Mouse (Mus musculus): ENCODE results near the gene Zfp113. TPM values are rescaled to one million over a fixed set of nuclear protein-coding genes. Genes with fewer than 3 reads are reported as not detected.
"Not testable (repeated sequence)": the region's sequence is repeated elsewhere in the genome, so short reads cannot be mapped to it uniquely, and the experiment has no call there.

Gene Zfp113
- polyA plus RNA-seq, 1 experiment from 2014 or later = 32.1 TPM

DNA sequence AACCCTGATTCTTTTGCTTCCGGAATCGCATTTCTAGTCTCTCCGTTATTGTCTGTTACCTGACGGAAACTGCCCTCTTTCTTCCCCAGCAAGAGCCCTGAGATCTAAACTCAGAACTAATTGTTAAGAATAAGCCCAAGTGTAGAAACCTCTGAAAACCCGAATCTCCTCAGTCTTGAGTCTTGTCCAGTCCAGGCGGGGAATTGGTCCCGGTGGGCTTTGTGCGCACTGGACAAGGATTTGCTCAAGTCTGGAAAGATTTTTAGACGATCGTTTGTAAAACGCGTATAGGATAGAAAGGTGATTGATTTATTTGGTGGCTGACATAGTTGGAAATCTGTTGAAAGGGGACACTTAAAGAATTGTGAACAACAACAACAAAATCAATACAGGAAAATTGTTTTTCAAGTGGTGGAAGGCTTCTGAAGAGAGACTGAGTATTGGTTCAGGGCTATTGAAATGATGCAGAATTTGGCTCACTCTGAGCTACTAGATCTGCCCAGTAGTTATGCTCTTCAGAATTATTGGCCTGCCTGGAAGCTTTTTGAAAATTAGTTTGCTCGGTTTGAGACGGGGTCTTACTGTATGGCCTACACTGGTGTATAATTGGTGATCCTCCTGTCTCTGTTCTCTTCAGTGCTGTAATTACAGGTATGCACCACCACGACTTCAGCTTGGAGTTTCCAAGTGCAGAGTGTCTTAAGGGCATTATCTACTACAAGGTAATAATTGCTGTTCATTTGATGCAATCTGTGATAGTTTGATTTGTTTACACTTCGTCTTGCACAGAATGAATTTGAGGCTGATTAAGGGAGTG lies 38.1 kb downstream of the Zfp113 start:
- WGBS = 11% methylated on average over 16 of the region's 16 CpGs
- no peaks in the 10 kb centered on the region for H3K9me3 ChIP-seq
- H3K27me3 ChIP-seq (replicated peaks; ENCODE audit: low read depth, poor library complexity, severe bottlenecking) = no peaks in the 10 kb centered on the region
- H3K4me3 ChIP-seq = peak overlapping the region; percentile 78
- peak overlapping the region; percentile 95 for H3K27ac ChIP-seq (replicated peaks)
- peak; percentile 16 for DNase-seq (ENCODE audit: low spot score)
- H3K36me3 ChIP-seq (replicated peaks) = peaks cover 36% of the 10 kb centered on the region
- H3K4me1 ChIP-seq = peaks cover 13% of the 10 kb centered on the region

- peak; percentile 94 for DNase-seq (ENCODE audit: low spot score)
- peak within 1 kb of the TSS; percentile 78 for H3K4me3 ChIP-seq
- H3K36me3 ChIP-seq (replicated peaks) = peaks cover 30% of the 10 kb centered on the region
- WGBS = 7% methylated on average over 38 of the region's 38 CpGs
- H3K27ac ChIP-seq (replicated peaks) = peak within 1 kb of the TSS; percentile 95
- peaks cover 13% of the 10 kb centered on the region for H3K4me1 ChIP-seq
- H3K9me3 ChIP-seq = no peaks in the 10 kb centered on the region
- no peaks in the 10 kb centered on the region for H3K27me3 ChIP-seq (replicated peaks; ENCODE audit: low read depth, poor library complexity, severe bottlenecking)
Observed at GRCm38 (mm10) chr5:138116255-138117198, 39.0 kb downstream of the Zfp113 start, which contains the start of gene Zscan21. Gene Zscan21, plus strand, starts transcription at chr5:138116903.

GRCm38 (mm10) chr5:138109847-138110396 lies 45.6 kb downstream of the Zfp113 start:
- not testable (repeated sequence) for H3K27ac ChIP-seq (replicated peaks); H3K4me3 ChIP-seq; DNase-seq (ENCODE audit: low spot score); H3K27me3 ChIP-seq (replicated peaks; ENCODE audit: low read depth, poor library complexity, severe bottlenecking); H3K9me3 ChIP-seq; H3K4me1 ChIP-seq
- H3K36me3 ChIP-seq (replicated peaks) = peaks cover 11% of the 10 kb centered on the region
- WGBS = 62% methylated on average over 4 of the region's 4 CpGs

DNA sequence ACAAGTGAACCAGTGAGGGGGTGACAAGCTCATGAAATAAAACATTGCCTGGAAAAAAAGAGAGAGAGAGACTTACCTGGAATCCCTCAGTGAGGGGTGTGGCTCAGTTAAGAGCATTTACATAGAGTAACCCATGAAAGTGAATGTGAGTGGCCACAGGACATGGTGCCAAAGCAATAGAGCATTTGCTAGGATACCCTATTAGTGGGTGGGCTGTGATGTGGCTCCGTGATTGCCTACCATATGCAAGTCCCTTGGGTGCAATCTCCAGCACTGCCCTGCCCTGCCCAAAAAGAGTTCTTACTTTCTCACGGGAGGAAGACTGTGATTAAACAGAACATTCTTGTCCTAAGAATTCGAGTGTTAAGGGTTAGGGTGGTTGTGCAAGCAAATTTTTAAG lies 48.4 kb downstream of the Zfp113 start:
- no peak overlapping the region for H3K4me3 ChIP-seq
- no peak overlapping the region for H3K27ac ChIP-seq (replicated peaks)
- 70% methylated on average over 3 of the region's 3 CpGs for WGBS
- no peak for DNase-seq (ENCODE audit: low spot score)
- no peaks in the 10 kb centered on the region for H3K4me1 ChIP-seq
- H3K36me3 ChIP-seq (replicated peaks) = peaks cover 39% of the 10 kb centered on the region
- H3K27me3 ChIP-seq (replicated peaks; ENCODE audit: low read depth, poor library complexity, severe bottlenecking) = no peaks in the 10 kb centered on the region
- H3K9me3 ChIP-seq = no peaks in the 10 kb centered on the region

GRCm38 (mm10) chr5:138104976-138105375 lies 50.6 kb downstream of the Zfp113 start:
- H3K27ac ChIP-seq (replicated peaks) = no peak overlapping the region
- H3K36me3 ChIP-seq (replicated peaks) = peaks cover 60% of the 10 kb centered on the region
- no peak for DNase-seq (ENCODE audit: low spot score)
- 88% methylated on average over 2 of the region's 2 CpGs for WGBS
- no peaks in the 10 kb centered on the region for H3K27me3 ChIP-seq (replicated peaks; ENCODE audit: low read depth, poor library complexity, severe bottlenecking)
- no peaks in the 10 kb centered on the region for H3K4me1 ChIP-seq
- H3K4me3 ChIP-seq = no peak overlapping the region
- no peaks in the 10 kb centered on the region for H3K9me3 ChIP-seq

DNA sequence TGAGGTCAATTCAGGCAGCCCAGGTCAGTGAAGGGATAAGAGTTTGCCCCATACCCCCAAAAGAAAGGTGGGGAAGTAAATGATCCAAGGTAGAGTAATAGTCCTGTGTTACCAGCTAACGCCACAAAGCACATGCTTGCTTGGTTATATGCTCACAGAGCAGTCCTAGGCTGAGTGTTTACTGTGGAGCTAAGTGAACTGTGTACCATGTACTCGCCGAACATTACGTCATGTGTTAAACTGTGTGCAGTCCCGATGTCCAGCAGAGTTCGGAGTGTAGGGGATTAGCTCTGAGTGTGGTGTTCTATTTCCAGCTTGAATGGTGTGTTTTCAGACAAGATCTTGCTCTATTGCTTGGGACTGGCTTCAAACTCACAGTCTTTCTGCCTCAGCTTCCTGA lies 61.1 kb downstream of the Zfp113 start:
- H3K27me3 ChIP-seq (replicated peaks; ENCODE audit: low read depth, poor library complexity, severe bottlenecking) = no peaks in the 10 kb centered on the region
- H3K4me3 ChIP-seq = no peak overlapping the region
- no peak overlapping the region for H3K27ac ChIP-seq (replicated peaks)
- H3K4me1 ChIP-seq = no peaks in the 10 kb centered on the region
- no peaks in the 10 kb centered on the region for H3K9me3 ChIP-seq
- WGBS = 93% methylated on average over 6 of the region's 6 CpGs
- H3K36me3 ChIP-seq (replicated peaks) = peaks cover 86% of the 10 kb centered on the region
- DNase-seq (ENCODE audit: low spot score) = no peak

DNA sequence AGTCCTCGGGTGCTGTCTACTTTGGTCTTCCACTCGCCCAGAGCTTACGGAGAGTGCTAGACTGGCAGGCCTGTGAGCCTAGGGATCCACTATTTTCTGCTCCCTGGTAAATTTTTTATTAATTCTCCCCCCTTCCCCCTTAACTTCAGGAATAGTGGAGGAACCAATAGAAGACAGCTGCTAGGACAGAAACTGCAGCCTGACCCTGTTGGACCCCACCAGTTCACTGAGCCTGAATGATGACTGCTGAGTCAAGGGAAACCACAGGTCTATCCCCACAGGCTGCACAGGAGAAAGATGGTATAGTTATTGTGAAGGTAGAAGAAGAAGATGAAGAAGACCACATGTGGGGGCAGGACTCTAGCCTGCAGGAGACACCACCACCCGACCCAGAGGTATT lies 62.8 kb downstream of the Zfp113 start:
- H3K4me3 ChIP-seq = no peak overlapping the region
- H3K4me1 ChIP-seq = no peaks in the 10 kb centered on the region
- 98% methylated on average over 4 of the region's 4 CpGs for WGBS
- H3K27me3 ChIP-seq (replicated peaks; ENCODE audit: low read depth, poor library complexity, severe bottlenecking) = no peaks in the 10 kb centered on the region
- DNase-seq (ENCODE audit: low spot score) = no peak
- H3K9me3 ChIP-seq = no peaks in the 10 kb centered on the region
- peaks cover 86% of the 10 kb centered on the region for H3K36me3 ChIP-seq (replicated peaks)
- no peak overlapping the region for H3K27ac ChIP-seq (replicated peaks)

- no peak overlapping the region for H3K27ac ChIP-seq (replicated peaks)
- H3K4me3 ChIP-seq = no peak overlapping the region
- 92% methylated on average over 5 of the region's 5 CpGs for WGBS
- H3K27me3 ChIP-seq (replicated peaks; ENCODE audit: low read depth, poor library complexity, severe bottlenecking) = no peaks in the 10 kb centered on the region
- peaks cover 11% of the 10 kb centered on the region for H3K4me1 ChIP-seq
- H3K36me3 ChIP-seq (replicated peaks) = peaks cover 73% of the 10 kb centered on the region
- DNase-seq (ENCODE audit: low spot score) = no peak
- no peaks in the 10 kb centered on the region for H3K9me3 ChIP-seq
Observed at GRCm38 (mm10) chr5:138090737-138091136, 64.8 kb downstream of the Zfp113 start.

GRCm38 (mm10) chr5:138090271-138090670 lies 65.3 kb downstream of the Zfp113 start:
- WGBS = 88% methylated on average over 3 of the region's 3 CpGs

More at GRCm38 (mm10) chr5:138090271-138090670, 65.3 kb downstream of the Zfp113 start:
- Histone ChIP-seq H3K9me3 (no peaks in the 10 kb centered on the region), H3K27ac (replicated peaks) (no peak overlapping the region), H3K36me3 (replicated peaks) (peaks cover 68% of the 10 kb centered on the region), H3K4me3 (no peak overlapping the region), H3K27me3 (replicated peaks; ENCODE audit: low read depth, poor library complexity, severe bottlenecking) (no peaks in the 10 kb centered on the region), H3K4me1 (peaks cover 11% of the 10 kb centered on the region)
- no peak for DNase-seq (ENCODE audit: low spot score)

MicroRNAs encoded within 50 kb of the gene (microRNA counts, 519-probe panel; counts per million panel counts)
- microRNA mmu-miR-106b = 5,675 counts per million, percentile 92 among the panel's probes with 10 or more counts
- microRNA mmu-miR-25 = 7,817 counts per million, percentile 99 among the panel's probes with 10 or more counts
- 6,181 counts per million, percentile 95 among the panel's probes with 10 or more counts for microRNA mmu-miR-93

Small RNA genes lying within 50 kb of the gene (microRNA-seq; reads per million reads assigned to microRNA genes)
- gene Mir106b (16,741 reads per million, percentile 98 among the genes with 10 or more reads in this experiment), gene Mir25 (1,345 reads per million, percentile 77 among the genes with 10 or more reads in this experiment), gene Mir93 (21,895 reads per million, percentile 98 among the genes with 10 or more reads in this experiment)

Other genes with a start within 250 kb of the Zfp113 start
- not detected in 2 replicates for gene Cyp3a13, start 234.1 kb downstream of the Zfp113 start, polyA plus RNA-seq (2016; fragmentation: Nextera tagmentation; extraction: Ambion mirVana)
- 0.06 and 0.07 TPM in 2 replicates for gene Gjc3, start 192.6 kb downstream of the Zfp113 start, polyA plus RNA-seq (2016; fragmentation: Nextera tagmentation; extraction: Ambion mirVana)
- not detected in 2 replicates for gene Azgp1, start 174.2 kb downstream of the Zfp113 start, polyA plus RNA-seq (2016; fragmentation: Nextera tagmentation; extraction: Ambion mirVana)
- not detected in 2 replicates for gene Smok3a, start 134.5 kb downstream of the Zfp113 start, polyA plus RNA-seq (2016; fragmentation: Nextera tagmentation; extraction: Ambion mirVana)
- gene Smok3b, start 134.3 kb downstream of the Zfp113 start, polyA plus RNA-seq (2016; fragmentation: Nextera tagmentation; extraction: Ambion mirVana) = not detected in 2 replicates
- gene Smok3c, start 102.5 kb downstream of the Zfp113 start, polyA plus RNA-seq (2016; fragmentation: Nextera tagmentation; extraction: Ambion mirVana) = not detected in 2 replicates
- 28.2 and 30.0 TPM in 2 replicates for gene Zkscan1, start 70.7 kb downstream of the Zfp113 start, polyA plus RNA-seq (2016; fragmentation: Nextera tagmentation; extraction: Ambion mirVana)
- gene Zscan21, start 38.8 kb downstream of the Zfp113 start, polyA plus RNA-seq (2016; fragmentation: Nextera tagmentation; extraction: Ambion mirVana) = 96.5 and 97.0 TPM in 2 replicates
- gene Cops6, start 5.3 kb upstream of the Zfp113 start, polyA plus RNA-seq (2016; fragmentation: Nextera tagmentation; extraction: Ambion mirVana) = 357 and 367 TPM in 2 replicates
- 30.6 and 33.0 TPM in 2 replicates for gene Ap4m1, start 16.3 kb upstream of the Zfp113 start, polyA plus RNA-seq (2016; fragmentation: Nextera tagmentation; extraction: Ambion mirVana)
- 365 and 378 TPM in 2 replicates for gene Mcm7, start 16.7 kb upstream of the Zfp113 start, polyA plus RNA-seq (2016; fragmentation: Nextera tagmentation; extraction: Ambion mirVana)
- gene Taf6, start 31.7 kb upstream of the Zfp113 start, polyA plus RNA-seq (2016; fragmentation: Nextera tagmentation; extraction: Ambion mirVana) = 146 and 149 TPM in 2 replicates
- 54.4 and 54.6 TPM in 2 replicates for gene Cnpy4, start 31.7 kb upstream of the Zfp113 start, polyA plus RNA-seq (2016; fragmentation: Nextera tagmentation; extraction: Ambion mirVana)
- 8.7 and 9.4 TPM in 2 replicates for gene Mblac1, start 38.6 kb upstream of the Zfp113 start, polyA plus RNA-seq (2016; fragmentation: Nextera tagmentation; extraction: Ambion mirVana)
- not detected in 2 replicates for gene Nxpe5, start 70.2 kb upstream of the Zfp113 start, polyA plus RNA-seq (2016; fragmentation: Nextera tagmentation; extraction: Ambion mirVana)
- gene Lamtor4, start 99.7 kb upstream of the Zfp113 start, polyA plus RNA-seq (2016; fragmentation: Nextera tagmentation; extraction: Ambion mirVana) = 38.6 and 40.2 TPM in 2 replicates
- gene BC037034, start 108.3 kb upstream of the Zfp113 start, polyA plus RNA-seq (2016; fragmentation: Nextera tagmentation; extraction: Ambion mirVana) = 5.7 and 6.1 TPM in 2 replicates
- gene Gal3st4, start 117.1 kb upstream of the Zfp113 start, polyA plus RNA-seq (2016; fragmentation: Nextera tagmentation; extraction: Ambion mirVana) = 3.6 and 4.5 TPM in 2 replicates
- gene Gm43720, start 124.2 kb upstream of the Zfp113 start, polyA plus RNA-seq (2016; fragmentation: Nextera tagmentation; extraction: Ambion mirVana) = 0.11 TPM in 1 of 2 replicates, not detected in the other
- gene Gpc2, start 124.3 kb upstream of the Zfp113 start, polyA plus RNA-seq (2016; fragmentation: Nextera tagmentation; extraction: Ambion mirVana) = 48.1 TPM in 2 replicates
- gene Stag3, start 124.5 kb upstream of the Zfp113 start, polyA plus RNA-seq (2016; fragmentation: Nextera tagmentation; extraction: Ambion mirVana) = 5.5 and 6.2 TPM in 2 replicates
- gene Pvrig, start 186.2 kb upstream of the Zfp113 start, polyA plus RNA-seq (2016; fragmentation: Nextera tagmentation; extraction: Ambion mirVana) = 0.19 TPM in 1 of 2 replicates, not detected in the other

Measured in embryonic facial prominence, embryonic 10.5 days (tissue).